Mouse (Mus musculus): ENCODE results near the gene Sstr3. TPM values are rescaled to one million over a fixed set of nuclear protein-coding genes. Genes with fewer than 3 reads are reported as not detected.

The Sstr3 gene
- polyA plus RNA-seq, 1 experiment: 6.0 TPM

- no peak overlapping the region for H3K4me3 ChIP-seq (ENCODE audit: control insufficient read depth, low read depth, low read length)
- peaks cover 12% of the 10 kb centered on the region for H3K4me1 ChIP-seq (ENCODE audit: control insufficient read depth, insufficient read depth, low read length)
- H3K36me3 ChIP-seq (ENCODE audit: control insufficient read depth, insufficient read depth, low read length): no peaks in the 10 kb centered on the region
- H3K27ac ChIP-seq (ENCODE audit: control insufficient read depth, insufficient read depth, low read depth, low read length): no peak overlapping the region
- H3K27me3 ChIP-seq (ENCODE audit: control insufficient read depth, insufficient read depth, low read length): no peaks in the 10 kb centered on the region
- no peak for TF ChIP-seq POLR2A (IDR thresholded peaks at IDR 0.05; ENCODE audit: control insufficient read depth, low read depth, low read length)
- TF ChIP-seq CTCF (IDR thresholded peaks at IDR 0.05; ENCODE audit: control insufficient read depth, insufficient read depth, insufficient replicate concordance, low read depth, low read length): no peak
These were observed 34.3 kb downstream of the Sstr3 start for GRCm38 (mm10) chr15:78510121-78510576.

GRCm38 (mm10) chr15:78509297-78509899 is 35.1 kb downstream of the Sstr3 start:
- H3K27me3 ChIP-seq (ENCODE audit: control insufficient read depth, insufficient read depth, low read length): no peaks in the 10 kb centered on the region
- H3K36me3 ChIP-seq (ENCODE audit: control insufficient read depth, insufficient read depth, low read length): no peaks in the 10 kb centered on the region
- TF ChIP-seq POLR2A (IDR thresholded peaks at IDR 0.05; ENCODE audit: control insufficient read depth, low read depth, low read length) (no peak), CTCF (IDR thresholded peaks at IDR 0.05; ENCODE audit: control insufficient read depth, insufficient read depth, insufficient replicate concordance, low read depth, low read length) (no peak)
- H3K4me1 ChIP-seq (ENCODE audit: control insufficient read depth, insufficient read depth, low read length): peaks cover 12% of the 10 kb centered on the region
- H3K27ac ChIP-seq (ENCODE audit: control insufficient read depth, insufficient read depth, low read depth, low read length): no peak overlapping the region
- H3K4me3 ChIP-seq (ENCODE audit: control insufficient read depth, low read depth, low read length): no peak overlapping the region

GRCm38 (mm10) chr15:78508443-78508842 is 36.0 kb downstream of the Sstr3 start:
- Histone ChIP-seq H3K27me3 (ENCODE audit: control insufficient read depth, insufficient read depth, low read length) (no peaks in the 10 kb centered on the region), H3K27ac (ENCODE audit: control insufficient read depth, insufficient read depth, low read depth, low read length) (no peak overlapping the region), H3K4me1 (ENCODE audit: control insufficient read depth, insufficient read depth, low read length) (peaks cover 12% of the 10 kb centered on the region), H3K36me3 (ENCODE audit: control insufficient read depth, insufficient read depth, low read length) (no peaks in the 10 kb centered on the region), H3K4me3 (ENCODE audit: control insufficient read depth, low read depth, low read length) (no peak overlapping the region)
- TF ChIP-seq CTCF (IDR thresholded peaks at IDR 0.05; ENCODE audit: control insufficient read depth, insufficient read depth, insufficient replicate concordance, low read depth, low read length): no peak
- TF ChIP-seq POLR2A (IDR thresholded peaks at IDR 0.05; ENCODE audit: control insufficient read depth, low read depth, low read length): no peak

GRCm38 (mm10) chr15:78505541-78505940 is 38.9 kb downstream of the Sstr3 start:
- TF ChIP-seq CTCF (IDR thresholded peaks at IDR 0.05; ENCODE audit: control insufficient read depth, insufficient read depth, insufficient replicate concordance, low read depth, low read length) (no peak), POLR2A (IDR thresholded peaks at IDR 0.05; ENCODE audit: control insufficient read depth, low read depth, low read length) (no peak)
- Histone ChIP-seq H3K27me3 (ENCODE audit: control insufficient read depth, insufficient read depth, low read length) (no peaks in the 10 kb centered on the region), H3K4me3 (ENCODE audit: control insufficient read depth, low read depth, low read length) (no peak overlapping the region), H3K4me1 (ENCODE audit: control insufficient read depth, insufficient read depth, low read length) (peaks cover 9% of the 10 kb centered on the region), H3K36me3 (ENCODE audit: control insufficient read depth, insufficient read depth, low read length) (no peaks in the 10 kb centered on the region), H3K27ac (ENCODE audit: control insufficient read depth, insufficient read depth, low read depth, low read length) (no peak overlapping the region)

- TF ChIP-seq CTCF (IDR thresholded peaks at IDR 0.05; ENCODE audit: control insufficient read depth, insufficient read depth, insufficient replicate concordance, low read depth, low read length): no peak
These were observed 39.7 kb downstream of the Sstr3 start for GRCm38 (mm10) chr15:78504816-78505215.

GRCm38 (mm10) chr15:78504013-78504412 is 40.5 kb downstream of the Sstr3 start:
- no peaks in the 10 kb centered on the region for H3K4me1 ChIP-seq (ENCODE audit: control insufficient read depth, insufficient read depth, low read length)
- no peak overlapping the region for H3K27ac ChIP-seq (ENCODE audit: control insufficient read depth, insufficient read depth, low read depth, low read length)
- no peaks in the 10 kb centered on the region for H3K36me3 ChIP-seq (ENCODE audit: control insufficient read depth, insufficient read depth, low read length)
- H3K27me3 ChIP-seq (ENCODE audit: control insufficient read depth, insufficient read depth, low read length): no peaks in the 10 kb centered on the region
- no peak overlapping the region for H3K4me3 ChIP-seq (ENCODE audit: control insufficient read depth, low read depth, low read length)
- TF ChIP-seq CTCF (IDR thresholded peaks at IDR 0.05; ENCODE audit: control insufficient read depth, insufficient read depth, insufficient replicate concordance, low read depth, low read length) (no peak), POLR2A (IDR thresholded peaks at IDR 0.05; ENCODE audit: control insufficient read depth, low read depth, low read length) (no peak)

More at GRCm38 (mm10) chr15:78504816-78505215, 39.7 kb downstream of the Sstr3 start:
- no peaks in the 10 kb centered on the region for H3K36me3 ChIP-seq (ENCODE audit: control insufficient read depth, insufficient read depth, low read length)
- no peak overlapping the region for H3K27ac ChIP-seq (ENCODE audit: control insufficient read depth, insufficient read depth, low read depth, low read length)
- peaks cover 4% of the 10 kb centered on the region for H3K4me1 ChIP-seq (ENCODE audit: control insufficient read depth, insufficient read depth, low read length)
- no peak overlapping the region for H3K4me3 ChIP-seq (ENCODE audit: control insufficient read depth, low read depth, low read length)
- no peaks in the 10 kb centered on the region for H3K27me3 ChIP-seq (ENCODE audit: control insufficient read depth, insufficient read depth, low read length)

GRCm38 (mm10) chr15:78502437-78503132 is 41.9 kb downstream of the Sstr3 start:
- Histone ChIP-seq H3K4me3 (ENCODE audit: control insufficient read depth, low read depth, low read length) (no peak overlapping the region), H3K27me3 (ENCODE audit: control insufficient read depth, insufficient read depth, low read length) (no peaks in the 10 kb centered on the region), H3K4me1 (ENCODE audit: control insufficient read depth, insufficient read depth, low read length) (no peaks in the 10 kb centered on the region), H3K27ac (ENCODE audit: control insufficient read depth, insufficient read depth, low read depth, low read length) (no peak overlapping the region), H3K36me3 (ENCODE audit: control insufficient read depth, insufficient read depth, low read length) (no peaks in the 10 kb centered on the region)
- no peak for TF ChIP-seq POLR2A (IDR thresholded peaks at IDR 0.05; ENCODE audit: control insufficient read depth, low read depth, low read length)
- TF ChIP-seq CTCF (IDR thresholded peaks at IDR 0.05; ENCODE audit: control insufficient read depth, insufficient read depth, insufficient replicate concordance, low read depth, low read length): no peak
